Mouse (Mus musculus): Measurements from ENCODE around the gene Usp2. TPM values are rescaled to one million over a fixed set of nuclear protein-coding genes. Genes with fewer than 3 reads are reported as not detected.

Usp2 gene
- polyA plus RNA-seq, 1 experiment from 2014 or later: 10.5 TPM

GRCm38 (mm10) chr9:44088877-44089608, 22.2 kb downstream of the Usp2 start:
- Histone ChIP-seq H3K4me1 (peaks cover 43% of the 10 kb centered on the region), H3K27ac (no peak overlapping the region), H3K9me3 (no peaks in the 10 kb centered on the region), H3K4me2 (no peak overlapping the region), H3K9ac (no peak overlapping the region), H3K27me3 (peaks cover 19% of the 10 kb centered on the region), H3K36me3 (no peaks in the 10 kb centered on the region), H3K4me3 (no peak overlapping the region)
- ATAC-seq (ENCODE audit: borderline replicate concordance, extremely low read depth, low FRiP score, low TSS enrichment): no peak
- 47% methylated on average over 12 of the region's 12 CpGs for WGBS

DNA sequence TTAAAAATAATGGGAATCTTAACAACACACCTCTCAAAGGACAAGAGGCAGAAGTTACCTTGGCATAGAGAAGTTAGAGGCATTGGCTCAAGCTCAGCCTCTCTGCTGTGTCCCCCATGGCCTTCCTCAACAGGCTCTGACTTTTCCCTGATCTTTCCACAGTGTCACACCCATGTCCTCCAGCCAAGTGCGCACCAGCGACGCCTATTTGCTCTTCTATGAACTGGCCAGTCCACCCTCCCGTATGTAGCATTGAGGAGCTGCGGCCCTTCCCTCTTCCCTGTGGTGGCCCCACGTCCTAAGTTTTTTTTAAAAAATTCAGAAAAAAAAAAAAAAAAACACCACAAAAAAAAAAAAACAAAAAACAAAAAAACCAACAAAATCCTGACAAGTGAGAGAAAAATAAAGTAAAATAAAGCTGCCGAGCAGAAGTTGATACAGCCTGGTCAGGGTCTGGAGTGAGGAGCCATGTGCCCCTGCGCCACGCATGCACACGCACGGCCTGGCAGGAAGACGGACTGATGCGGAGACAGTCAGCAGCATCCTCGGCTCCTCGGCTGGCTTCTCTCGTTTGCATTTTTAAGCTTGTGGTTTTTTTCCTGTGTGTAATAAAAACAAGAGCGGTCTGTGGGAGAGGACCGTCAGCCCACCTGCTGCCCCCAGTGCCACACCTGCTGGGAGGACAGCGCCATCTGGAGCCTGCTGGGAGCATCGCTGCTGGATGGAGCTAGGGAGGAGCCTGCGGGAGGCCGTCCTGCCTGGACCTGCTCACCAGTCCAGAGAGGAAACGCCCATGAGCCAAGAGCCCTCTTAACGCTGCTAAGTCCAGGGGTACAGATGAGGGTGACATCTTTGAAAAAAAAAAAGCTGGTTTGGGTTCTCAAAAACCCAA, 27.0 kb downstream of the Usp2 start:
- Histone ChIP-seq H3K4me2 (no peak overlapping the region), H3K27me3 (no peaks in the 10 kb centered on the region)
- 36% methylated on average over 24 of the region's 24 CpGs for WGBS

DNA sequence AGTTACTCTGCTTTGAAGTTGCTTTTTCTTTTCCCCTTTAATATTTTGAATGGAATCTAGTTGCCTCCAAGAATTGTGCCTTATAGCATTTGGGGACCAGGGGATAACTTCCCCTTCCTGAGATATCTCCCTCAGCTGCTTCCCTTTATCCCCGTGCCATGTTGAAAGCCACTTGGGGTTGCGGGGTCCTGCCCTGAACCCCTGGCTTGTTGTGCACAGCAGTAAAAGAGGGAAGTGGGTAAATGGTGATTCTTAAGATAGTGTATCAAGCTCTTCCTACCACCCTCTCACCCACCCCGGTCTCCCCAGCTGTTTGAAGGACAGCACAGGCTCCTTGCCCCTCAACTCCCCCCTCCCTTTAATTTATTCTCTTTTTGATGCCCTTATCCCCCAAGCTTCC, 27.9 kb downstream of the Usp2 start:
- no peak overlapping the region for H3K4me2 ChIP-seq
- WGBS: 82% methylated on average over 3 of the region's 3 CpGs
- H3K4me3 ChIP-seq: no peak overlapping the region
- no peaks in the 10 kb centered on the region for H3K27me3 ChIP-seq
- no peaks in the 10 kb centered on the region for H3K36me3 ChIP-seq
- peaks cover 3% of the 10 kb centered on the region; the same call in 1 of the 2 replicates for H3K4me1 ChIP-seq
- ATAC-seq (ENCODE audit: borderline replicate concordance, extremely low read depth, low FRiP score, low TSS enrichment): no peak
- no peaks in the 10 kb centered on the region for H3K9me3 ChIP-seq
- H3K27ac ChIP-seq: no peak overlapping the region
- H3K9ac ChIP-seq: no peak overlapping the region

More for the DNA sequence above, 27.0 kb downstream of the Usp2 start:
- no peak overlapping the region for H3K9ac ChIP-seq
- H3K36me3 ChIP-seq: no peaks in the 10 kb centered on the region
- ATAC-seq (ENCODE audit: borderline replicate concordance, extremely low read depth, low FRiP score, low TSS enrichment): peak; percentile 49; the same call in 1 of the 2 replicates
- H3K27ac ChIP-seq: no peak overlapping the region
- no peaks in the 10 kb centered on the region for H3K9me3 ChIP-seq
- H3K4me1 ChIP-seq: peaks cover 9% of the 10 kb centered on the region
- no peak overlapping the region for H3K4me3 ChIP-seq

DNA sequence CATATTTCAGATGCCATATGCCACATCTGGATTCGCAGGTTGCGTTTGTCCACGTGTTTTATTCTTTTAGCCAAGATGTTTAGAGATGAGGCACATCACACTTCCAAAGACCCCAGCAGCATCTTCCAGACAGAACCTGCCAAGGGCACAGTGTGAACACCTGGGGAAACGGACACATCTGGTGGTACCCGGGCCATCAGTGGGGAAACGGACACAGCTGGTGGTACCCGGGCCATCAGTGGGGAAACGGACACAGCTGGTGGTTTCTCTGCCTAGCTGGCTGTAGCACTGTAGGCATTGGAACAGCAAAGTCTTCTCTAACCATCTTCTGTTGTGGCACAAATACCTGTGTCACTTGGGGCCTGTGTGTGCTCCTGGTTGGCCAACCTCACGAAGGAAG, 29.0 kb downstream of the Usp2 start:
- Histone ChIP-seq H3K27me3 (no peaks in the 10 kb centered on the region), H3K9me3 (no peaks in the 10 kb centered on the region), H3K36me3 (no peaks in the 10 kb centered on the region), H3K27ac (no peak overlapping the region), H3K4me1 (peaks cover 3% of the 10 kb centered on the region; the same call in 1 of the 2 replicates), H3K4me2 (no peak overlapping the region), H3K9ac (no peak overlapping the region), H3K4me3 (no peak overlapping the region)
- 82% methylated on average over 9 of the region's 9 CpGs for WGBS
- no peak for ATAC-seq (ENCODE audit: borderline replicate concordance, extremely low read depth, low FRiP score, low TSS enrichment)

- H3K4me3 ChIP-seq: no peak overlapping the region
- no peaks in the 10 kb centered on the region for H3K27me3 ChIP-seq
- H3K36me3 ChIP-seq: no peaks in the 10 kb centered on the region
- WGBS: 44% methylated on average over 9 of the region's 9 CpGs
- ATAC-seq (ENCODE audit: borderline replicate concordance, extremely low read depth, low FRiP score, low TSS enrichment): no peak
- H3K4me1 ChIP-seq: peaks cover 3% of the 10 kb centered on the region; the same call in 1 of the 2 replicates
- H3K27ac ChIP-seq: no peak overlapping the region
- H3K9me3 ChIP-seq: no peaks in the 10 kb centered on the region
- no peak overlapping the region for H3K4me2 ChIP-seq
- H3K9ac ChIP-seq: no peak overlapping the region
Observed at GRCm38 (mm10) chr9:44096536-44096935, 29.7 kb downstream of the Usp2 start.

DNA sequence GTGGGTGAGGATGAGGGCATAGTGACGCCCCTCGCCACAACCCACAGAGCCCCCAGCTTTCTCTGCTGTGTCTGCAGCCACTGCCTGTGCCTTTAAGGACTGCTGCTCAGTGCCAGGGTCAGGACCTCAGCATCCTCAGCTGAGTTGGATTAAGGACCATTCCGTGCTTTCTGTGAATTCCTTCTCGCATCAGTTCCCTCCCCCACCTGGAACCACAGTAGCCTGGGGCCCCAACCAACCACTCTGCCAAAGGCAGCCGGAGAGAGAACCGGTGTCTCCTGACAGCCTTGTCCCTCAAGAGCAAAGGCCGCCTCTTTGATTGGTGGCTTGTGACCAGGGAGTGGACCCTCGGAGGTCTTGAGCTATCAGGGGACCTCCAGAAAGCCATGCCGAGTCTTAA, 34.7 kb downstream of the Usp2 start, which contains the start of gene Mfrp:
Mfrp (plus strand) TSS at position 240 of the 400 bp plus-strand sequence.
- H3K36me3 ChIP-seq: peaks cover 11% of the 10 kb centered on the region
- H3K4me1 ChIP-seq: peaks cover 8% of the 10 kb centered on the region
- no peak within 1 kb of the TSS for H3K9ac ChIP-seq
- ATAC-seq (ENCODE audit: borderline replicate concordance, extremely low read depth, low FRiP score, low TSS enrichment): no peak
- H3K27ac ChIP-seq: no peak within 1 kb of the TSS
- H3K9me3 ChIP-seq: no peaks in the 10 kb centered on the region
- 61% methylated on average over 9 of the region's 9 CpGs for WGBS
- H3K4me3 ChIP-seq: no peak within 1 kb of the TSS
- no peaks in the 10 kb centered on the region for H3K27me3 ChIP-seq
- no peak within 1 kb of the TSS for H3K4me2 ChIP-seq

DNA sequence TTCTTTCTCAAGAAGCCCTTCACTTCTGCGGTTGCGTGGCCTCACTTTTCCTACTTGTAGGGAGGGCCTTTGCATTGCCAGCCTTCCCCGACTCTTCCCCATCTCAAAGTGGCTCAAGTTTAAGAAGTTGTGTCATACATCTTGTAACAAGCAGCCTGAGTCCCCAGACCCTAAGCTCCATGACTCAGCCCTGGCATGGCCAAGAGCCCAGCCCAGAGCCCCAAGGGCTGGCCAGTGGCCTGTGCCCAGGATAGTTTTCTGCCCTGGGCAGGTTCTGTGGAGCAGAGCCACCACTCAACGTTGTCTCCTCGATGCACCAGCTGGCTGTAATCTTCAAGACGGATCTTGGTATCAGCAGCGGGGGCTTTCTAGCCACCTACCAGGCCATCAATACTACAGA, 38.1 kb downstream of the Usp2 start:
- ATAC-seq (ENCODE audit: borderline replicate concordance, extremely low read depth, low FRiP score, low TSS enrichment): no peak

GRCm38 (mm10) chr9:44105781-44106180, 39.0 kb downstream of the Usp2 start:
- Histone ChIP-seq H3K27ac (no peak overlapping the region), H3K4me2 (no peak overlapping the region), H3K4me3 (no peak overlapping the region), H3K9ac (no peak overlapping the region), H3K4me1 (peaks cover 50% of the 10 kb centered on the region), H3K27me3 (no peaks in the 10 kb centered on the region), H3K36me3 (peaks cover 16% of the 10 kb centered on the region), H3K9me3 (no peaks in the 10 kb centered on the region)
- 75% methylated on average over 10 of the region's 10 CpGs for WGBS
- ATAC-seq (ENCODE audit: borderline replicate concordance, extremely low read depth, low FRiP score, low TSS enrichment): no peak

More for the DNA sequence above, 38.1 kb downstream of the Usp2 start:
- H3K27ac ChIP-seq: no peak overlapping the region
- 93% methylated on average over 7 of the region's 7 CpGs for WGBS
- no peaks in the 10 kb centered on the region for H3K27me3 ChIP-seq
- H3K9me3 ChIP-seq: no peaks in the 10 kb centered on the region
- H3K36me3 ChIP-seq: peaks cover 16% of the 10 kb centered on the region
- H3K4me3 ChIP-seq: no peak overlapping the region
- H3K4me1 ChIP-seq: peaks cover 42% of the 10 kb centered on the region
- no peak overlapping the region for H3K9ac ChIP-seq
- no peak overlapping the region for H3K4me2 ChIP-seq

DNA sequence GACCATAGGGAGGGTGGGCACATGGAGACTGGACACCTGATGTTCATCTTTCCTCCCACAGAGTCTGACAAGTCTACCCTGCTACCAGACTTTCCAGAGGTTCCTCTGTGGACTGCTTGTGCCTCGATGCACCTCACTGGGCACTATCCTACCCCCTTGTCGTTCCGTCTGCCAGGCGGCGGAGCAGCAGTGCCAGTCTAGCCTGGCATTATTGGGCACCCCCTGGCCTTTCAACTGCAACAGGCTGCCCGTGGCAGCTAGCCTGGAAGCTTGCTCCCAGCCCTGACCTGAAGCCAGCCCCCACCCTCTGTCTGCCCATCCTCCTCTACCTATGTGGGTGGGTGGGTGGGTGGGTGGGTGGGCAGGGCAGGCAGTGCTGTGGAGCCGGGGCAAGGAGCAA, 39.4 kb downstream of the Usp2 start:
- Histone ChIP-seq H3K4me3 (no peak overlapping the region), H3K4me2 (no peak overlapping the region), H3K9ac (no peak overlapping the region), H3K27me3 (no peaks in the 10 kb centered on the region), H3K4me1 (peaks cover 50% of the 10 kb centered on the region), H3K9me3 (no peaks in the 10 kb centered on the region), H3K36me3 (peaks cover 16% of the 10 kb centered on the region), H3K27ac (peak overlapping the region; percentile 81; the same call in 1 of the 2 replicates)
- no peak for ATAC-seq (ENCODE audit: borderline replicate concordance, extremely low read depth, low FRiP score, low TSS enrichment)
- 89% methylated on average over 7 of the region's 7 CpGs for WGBS

DNA sequence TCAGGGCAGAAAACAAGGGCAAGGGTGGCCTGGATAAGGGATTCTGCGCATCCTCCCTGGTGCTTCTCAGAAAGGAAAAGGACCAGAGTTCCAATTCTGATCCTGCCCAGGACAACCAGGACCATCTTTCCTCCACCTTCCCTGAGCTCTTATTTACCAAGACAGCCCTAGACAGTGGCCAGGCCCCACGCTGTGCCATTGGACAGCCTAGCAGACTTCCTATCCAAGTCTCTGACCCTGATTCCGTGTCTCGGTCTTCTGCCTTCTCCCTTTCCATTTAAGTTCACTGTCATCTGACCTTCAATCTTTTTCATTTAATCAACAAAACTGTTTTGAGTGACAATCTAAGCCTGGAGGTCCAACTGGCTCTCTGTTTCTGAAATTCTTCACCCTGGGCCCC, 39.8 kb downstream of the Usp2 start:
- Histone ChIP-seq H3K27me3 (no peaks in the 10 kb centered on the region), H3K4me3 (no peak overlapping the region), H3K27ac (peak overlapping the region; percentile 81), H3K9me3 (no peaks in the 10 kb centered on the region), H3K36me3 (peaks cover 16% of the 10 kb centered on the region), H3K4me2 (peak overlapping the region; percentile 52; the same call in 1 of the 2 replicates), H3K4me1 (peaks cover 50% of the 10 kb centered on the region), H3K9ac (no peak overlapping the region)
- no peak for ATAC-seq (ENCODE audit: borderline replicate concordance, extremely low read depth, low FRiP score, low TSS enrichment)
- 64% methylated on average over 4 of the region's 4 CpGs for WGBS

DNA sequence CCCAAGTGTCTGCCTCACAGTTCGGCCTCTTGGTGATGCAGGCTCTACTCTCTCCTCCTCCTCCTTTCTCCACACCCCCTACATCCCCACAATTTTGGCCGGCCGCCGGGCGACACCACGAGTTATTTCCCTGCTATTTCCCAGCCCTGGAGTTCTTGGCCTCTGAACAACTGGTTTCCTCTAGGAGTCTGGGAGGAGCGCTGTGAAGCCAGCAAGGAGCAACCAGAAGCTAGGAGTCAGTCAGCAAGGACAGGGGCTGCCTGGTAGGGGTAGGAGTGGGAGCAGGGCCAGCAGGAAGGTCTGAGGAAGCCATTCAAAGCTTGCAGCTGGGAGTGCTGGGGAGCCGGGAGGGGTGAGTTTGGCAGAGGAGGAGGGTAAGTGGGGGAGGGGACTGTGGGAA, 40.3 kb downstream of the Usp2 start, which contains the start of gene C1qtnf5:
C1qtnf5 (plus strand) TSS at position 136 of the 400 bp plus-strand sequence.
- peak within 1 kb of the TSS; percentile 52 for H3K4me2 ChIP-seq
- 31% methylated on average over 8 of the region's 8 CpGs for WGBS
- H3K9me3 ChIP-seq: no peaks in the 10 kb centered on the region
- peak; percentile 78 for ATAC-seq (ENCODE audit: borderline replicate concordance, extremely low read depth, low FRiP score, low TSS enrichment)
- peak within 1 kb of the TSS; percentile 24; the same call in 1 of the 2 replicates for H3K9ac ChIP-seq
- peaks cover 50% of the 10 kb centered on the region for H3K4me1 ChIP-seq
- H3K27ac ChIP-seq: peak within 1 kb of the TSS; percentile 81
- peaks cover 16% of the 10 kb centered on the region for H3K36me3 ChIP-seq
- H3K27me3 ChIP-seq: no peaks in the 10 kb centered on the region
- peak within 1 kb of the TSS; percentile 22; the same call in 1 of the 2 replicates for H3K4me3 ChIP-seq

Data from lung, embryonic 15.5 days (tissue).